Mouse (Mus musculus) neural tube, embryonic 13.5 days (tissue): ENCODE measurements around the gene Tpp2. TPM values are rescaled to one million over a fixed set of nuclear protein-coding genes. Genes with fewer than 3 reads are reported as not detected.
"Not testable (repeated sequence)": the region's sequence is repeated elsewhere in the genome, so short reads cannot be mapped to it uniquely, and the experiment has no call there.

Experiments used
- ATAC-seq: fragments of 200-750 bp; cut with Nextera tagmentation; 2 replicates; pipeline ENCODE4 v1.8.0; 2017; ENCODE audit warnings: low read depth, mild to moderate bottlenecking, moderate TSS enrichment, moderate library complexity
- H3K27ac ChIP-seq: fragments of 300-500 bp; sonication (generic); replicated peaks from 2 replicates; pipeline ENCODE4 v1.5.1; 2015; ENCODE audit warnings: moderate library complexity, mild to moderate bottlenecking, inconsistent platforms
- H3K27me3 ChIP-seq: fragments of 300-500 bp; sonication (generic); 2 replicates; pipeline ENCODE4 v1.6.1; 2015; ENCODE audit warnings: mild to moderate bottlenecking, inconsistent platforms
- H3K36me3 ChIP-seq: fragments of 300-500 bp; sonication (generic); 2 replicates; pipeline ENCODE4 v1.6.1; 2015; ENCODE audit warnings: mild to moderate bottlenecking, inconsistent platforms
- H3K4me1 ChIP-seq: fragments of 300-500 bp; sonication (generic); replicated peaks from 2 replicates; pipeline ENCODE4 v1.6.1; 2015; ENCODE audit warnings: inconsistent platforms
- H3K4me2 ChIP-seq: fragments of 300-500 bp; sonication (generic); 2 replicates; pipeline ENCODE4 v1.6.1; 2015; ENCODE audit warnings: inconsistent platforms, mild to moderate bottlenecking, moderate library complexity
- H3K4me3 ChIP-seq: fragments of 300-500 bp; sonication (generic); 2 replicates; pipeline ENCODE4 v1.5.1; 2015; ENCODE audit warnings: mild to moderate bottlenecking, inconsistent platforms
- H3K9ac ChIP-seq: fragments of 300-500 bp; sonication (generic); 2 replicates; pipeline ENCODE4 v1.6.1; 2015; ENCODE audit warnings: moderate library complexity, mild to moderate bottlenecking, inconsistent platforms
- H3K9me3 ChIP-seq: fragments of 300-500 bp; sonication (generic); 2 replicates; pipeline ENCODE4 v1.6.1; 2016; ENCODE audit warnings: inconsistent platforms
- WGBS: fragments of 180-500 bp; shearing (Covaris S2); methylation state at CpG from one replicate; pipeline ENCODE4 v1.1.7; 2015; 5-methylcytosine and 5-hydroxymethylcytosine counted together
- polyA plus RNA-seq: library from polyadenylated mRNA; unstranded; fragments of >200 nt; fragmentation: Nextera tagmentation; extraction: Ambion mirVana; gene quantifications from 2 replicates; pipeline ENCODE4 v1.2.1, GENCODE M21; 2015

Tpp2 gene
- polyA plus RNA-seq, result 69.2 and 70.2 TPM in 2 replicates

- H3K36me3 ChIP-seq, result no peaks in the 10 kb centered on the region
- ATAC-seq, result peak; percentile 100
- peak within 1 kb of the TSS; percentile 85 for H3K4me3 ChIP-seq
- H3K27ac ChIP-seq, result peak within 1 kb of the TSS; percentile 93
- no peaks in the 10 kb centered on the region for H3K9me3 ChIP-seq
- peaks cover 21% of the 10 kb centered on the region for H3K4me1 ChIP-seq
- peak within 1 kb of the TSS; percentile 98 for H3K9ac ChIP-seq
- no peaks in the 10 kb centered on the region for H3K27me3 ChIP-seq
- H3K4me2 ChIP-seq, result peak within 1 kb of the TSS; percentile 70
- WGBS, result under 1% methylated on average over 79 of the region's 81 CpGs
Measured at GRCm38 (mm10) chr1:43933488-43934415, at the start of gene Tpp2. TSS of gene Tpp2 (plus strand) at chr1:43933647.

GRCm38 (mm10) chr1:43888358-43888757 is 45.1 kb upstream of the Tpp2 start:
- 89% methylated on average over 11 of the region's 11 CpGs for WGBS

GRCm38 (mm10) chr1:43895742-43896141 is 37.7 kb upstream of the Tpp2 start:
- Histone ChIP-seq H3K4me2 (no peak overlapping the region), H3K4me1 (peaks cover 12% of the 10 kb centered on the region), H3K27ac (no peak overlapping the region), H3K4me3 (no peak overlapping the region), H3K36me3 (no peaks in the 10 kb centered on the region), H3K9me3 (no peaks in the 10 kb centered on the region), H3K27me3 (no peaks in the 10 kb centered on the region), H3K9ac (no peak overlapping the region)
- ATAC-seq, result no peak

More at GRCm38 (mm10) chr1:43888358-43888757, 45.1 kb upstream of the Tpp2 start:
- H3K4me2 ChIP-seq, H3K9me3 ChIP-seq, ATAC-seq, H3K4me1 ChIP-seq, H3K27me3 ChIP-seq, H3K4me3 ChIP-seq, H3K36me3 ChIP-seq, H3K9ac ChIP-seq, H3K27ac ChIP-seq: not testable (repeated sequence)

DNA sequence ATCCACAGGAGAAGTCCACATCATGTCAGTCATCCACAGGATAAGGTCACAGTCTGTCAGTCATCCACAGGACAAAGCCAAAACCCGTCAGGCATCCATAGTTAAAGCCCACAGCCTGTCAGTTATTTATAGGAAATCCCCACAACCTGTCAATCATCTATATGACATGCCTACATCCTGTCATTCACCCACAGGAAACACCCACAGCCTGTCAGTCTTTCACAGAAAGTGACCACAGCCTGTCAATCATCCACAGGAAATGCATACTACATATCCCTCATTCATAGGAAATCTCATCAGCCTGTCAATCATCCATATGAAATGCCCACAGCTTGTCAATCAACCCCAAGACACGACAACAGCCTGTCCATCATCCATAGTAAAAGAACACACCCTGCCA is 36.3 kb upstream of the Tpp2 start:
- no peaks in the 10 kb centered on the region for H3K36me3 ChIP-seq
- no peaks in the 10 kb centered on the region for H3K27me3 ChIP-seq
- no peak overlapping the region for H3K27ac ChIP-seq
- 78% methylated on average over 2 of the region's 2 CpGs for WGBS
- H3K9ac ChIP-seq, result no peak overlapping the region
- no peaks in the 10 kb centered on the region for H3K9me3 ChIP-seq
- no peak overlapping the region for H3K4me3 ChIP-seq
- H3K4me1 ChIP-seq, result peaks cover 12% of the 10 kb centered on the region
- ATAC-seq, result no peak
- H3K4me2 ChIP-seq, result no peak overlapping the region

DNA sequence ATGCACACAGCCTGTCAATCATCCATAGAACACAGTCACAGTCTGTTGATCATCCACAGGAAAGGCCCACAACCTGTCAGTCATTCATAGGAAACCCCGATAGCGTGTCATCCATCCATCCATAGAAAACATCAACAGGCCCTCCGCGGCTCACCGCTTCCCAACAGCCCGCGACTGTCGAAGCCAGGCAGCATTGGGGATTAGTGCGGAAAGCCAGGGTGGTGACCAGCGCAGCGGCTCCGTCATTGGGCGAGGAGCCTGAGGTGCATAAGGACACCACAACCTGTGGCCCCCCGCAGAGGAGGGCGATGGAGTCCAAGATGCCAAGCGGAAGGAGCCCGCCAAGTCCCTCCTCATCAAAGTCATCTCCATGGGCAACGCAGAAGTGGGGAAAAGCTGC is 35.5 kb upstream of the Tpp2 start:
- H3K9me3 ChIP-seq, result no peaks in the 10 kb centered on the region
- no peak overlapping the region for H3K27ac ChIP-seq
- no peaks in the 10 kb centered on the region for H3K27me3 ChIP-seq
- H3K4me2 ChIP-seq, result no peak overlapping the region
- H3K4me1 ChIP-seq, result peaks cover 12% of the 10 kb centered on the region
- H3K4me3 ChIP-seq, result no peak overlapping the region
- H3K9ac ChIP-seq, result no peak overlapping the region
- 88% methylated on average over 18 of the region's 18 CpGs for WGBS
- no peaks in the 10 kb centered on the region for H3K36me3 ChIP-seq
- ATAC-seq, result no peak

- H3K9me3 ChIP-seq, result no peaks in the 10 kb centered on the region
- peak overlapping the region; percentile 31 for H3K4me3 ChIP-seq
- peak overlapping the region; percentile 63 for H3K4me2 ChIP-seq
- peaks cover 12% of the 10 kb centered on the region for H3K4me1 ChIP-seq
- H3K27ac ChIP-seq, result no peak overlapping the region
- no peaks in the 10 kb centered on the region for H3K27me3 ChIP-seq
- no peaks in the 10 kb centered on the region for H3K36me3 ChIP-seq
- ATAC-seq, result peak; percentile 89
- H3K9ac ChIP-seq, result peak overlapping the region; percentile 64
- 14% methylated on average over 18 of the region's 18 CpGs for WGBS
Measured at GRCm38 (mm10) chr1:43898991-43899714, 34.3 kb upstream of the Tpp2 start.

DNA sequence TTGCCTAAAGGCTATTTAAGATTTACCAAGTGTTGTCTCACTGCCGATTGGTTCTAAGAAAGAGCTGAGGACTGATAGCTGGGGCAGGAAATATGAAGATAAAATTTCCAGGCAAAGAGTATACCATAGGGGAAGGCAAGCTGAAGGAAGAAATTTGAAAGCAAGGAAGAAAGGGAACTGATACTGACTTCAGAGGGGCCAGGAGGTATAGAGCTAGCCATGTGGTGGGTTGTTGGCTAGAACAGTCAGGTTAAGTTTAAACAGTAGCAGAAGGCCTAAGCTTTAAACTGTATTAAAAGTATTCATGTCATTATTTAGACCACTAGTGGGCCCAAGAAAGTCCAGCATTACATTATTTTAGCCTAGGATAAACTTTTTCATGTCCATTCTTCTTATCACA is 31.0 kb upstream of the Tpp2 start:
- no peak for ATAC-seq
- H3K4me3 ChIP-seq, result no peak overlapping the region
- H3K27me3 ChIP-seq, result no peaks in the 10 kb centered on the region
- no peaks in the 10 kb centered on the region for H3K9me3 ChIP-seq
- no peak overlapping the region for H3K4me2 ChIP-seq
- no peak overlapping the region for H3K27ac ChIP-seq
- H3K4me1 ChIP-seq, result peaks cover 12% of the 10 kb centered on the region
- WGBS, result 86% methylated on average over 1 of the region's 1 CpGs
- H3K36me3 ChIP-seq, result no peaks in the 10 kb centered on the region
- no peak overlapping the region for H3K9ac ChIP-seq

- WGBS, result 74% methylated on average over 4 of the region's 4 CpGs
- H3K4me1 ChIP-seq, result peaks cover 12% of the 10 kb centered on the region
- no peaks in the 10 kb centered on the region for H3K27me3 ChIP-seq
- no peaks in the 10 kb centered on the region for H3K9me3 ChIP-seq
- H3K36me3 ChIP-seq, result no peaks in the 10 kb centered on the region
- H3K4me3 ChIP-seq, result no peak overlapping the region
- H3K9ac ChIP-seq, result no peak overlapping the region
- H3K4me2 ChIP-seq, result no peak overlapping the region
- H3K27ac ChIP-seq, result no peak overlapping the region
- no peak for ATAC-seq
Measured at GRCm38 (mm10) chr1:43902855-43903254, 30.6 kb upstream of the Tpp2 start.

DNA sequence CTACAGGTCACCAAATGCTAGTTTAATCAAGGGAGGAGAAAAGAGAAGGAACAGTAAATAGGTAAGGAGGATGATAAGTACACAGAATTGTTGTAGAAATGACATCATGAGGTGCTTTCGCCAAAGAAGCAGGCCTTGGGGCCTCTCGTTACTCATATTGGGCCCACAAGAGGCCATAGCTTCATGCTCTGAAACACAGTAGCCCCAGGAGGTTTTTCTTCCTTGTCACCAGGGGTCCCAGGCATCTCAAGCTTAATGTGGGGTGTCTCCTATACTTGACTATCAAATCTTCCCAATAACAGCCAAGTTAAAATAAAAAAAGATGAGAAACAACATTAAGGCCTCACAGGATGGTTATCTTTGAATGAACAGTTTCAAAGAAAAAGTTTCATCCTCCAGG is 18.0 kb upstream of the Tpp2 start:
- H3K9ac ChIP-seq, result no peak overlapping the region
- 52% methylated on average over 2 of the region's 2 CpGs for WGBS
- H3K9me3 ChIP-seq, result no peaks in the 10 kb centered on the region
- no peak overlapping the region for H3K27ac ChIP-seq
- no peaks in the 10 kb centered on the region for H3K27me3 ChIP-seq
- H3K4me2 ChIP-seq, result no peak overlapping the region
- no peaks in the 10 kb centered on the region for H3K4me1 ChIP-seq
- no peak for ATAC-seq
- H3K36me3 ChIP-seq, result no peaks in the 10 kb centered on the region
- H3K4me3 ChIP-seq, result no peak overlapping the region

GRCm38 (mm10) chr1:43916854-43917253 is 16.6 kb upstream of the Tpp2 start:
- Histone ChIP-seq H3K27ac (no peak overlapping the region), H3K4me3 (no peak overlapping the region), H3K4me1 (no peaks in the 10 kb centered on the region), H3K36me3 (no peaks in the 10 kb centered on the region), H3K9me3 (no peaks in the 10 kb centered on the region), H3K4me2 (no peak overlapping the region), H3K27me3 (no peaks in the 10 kb centered on the region), H3K9ac (no peak overlapping the region)
- WGBS, result 49% methylated on average over 2 of the region's 2 CpGs
- ATAC-seq, result no peak

GRCm38 (mm10) chr1:43934416-43934810 is 966 bp downstream of the Tpp2 start:
- Histone ChIP-seq H3K27ac (peak overlapping the region; percentile 93), H3K4me1 (peaks cover 21% of the 10 kb centered on the region), H3K4me3 (peak overlapping the region; percentile 85), H3K9me3 (no peaks in the 10 kb centered on the region), H3K36me3 (no peaks in the 10 kb centered on the region), H3K4me2 (peak overlapping the region; percentile 70), H3K9ac (peak overlapping the region; percentile 98), H3K27me3 (no peaks in the 10 kb centered on the region)
- 3% methylated on average over 17 of the region's 17 CpGs for WGBS
- no peak for ATAC-seq

DNA sequence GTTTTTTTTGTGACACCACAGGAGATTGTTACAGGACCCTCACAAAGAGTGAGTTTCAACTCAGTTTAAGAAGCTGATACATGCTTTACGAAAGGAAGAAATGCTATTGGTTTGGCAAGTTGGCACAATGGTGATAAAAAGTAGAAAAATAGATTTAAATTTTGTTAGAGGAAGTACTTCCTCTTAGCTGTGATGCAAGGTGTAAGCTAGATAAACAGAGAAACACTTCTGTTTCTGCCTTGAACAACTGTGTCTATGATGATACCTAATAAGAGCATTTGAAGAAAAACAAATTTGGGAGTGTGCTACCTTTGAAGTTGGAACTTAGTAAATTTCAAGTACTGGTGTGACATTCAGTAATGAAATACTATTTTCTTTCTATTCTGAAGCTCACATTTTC is 5.9 kb downstream of the Tpp2 start:
- H3K4me3 ChIP-seq, result no peak overlapping the region
- ATAC-seq, result no peak
- H3K27me3 ChIP-seq, result no peaks in the 10 kb centered on the region
- H3K36me3 ChIP-seq, result peaks cover 22% of the 10 kb centered on the region
- no peak overlapping the region for H3K9ac ChIP-seq
- H3K4me2 ChIP-seq, result no peak overlapping the region
- no peak overlapping the region for H3K27ac ChIP-seq
- peaks cover 17% of the 10 kb centered on the region for H3K4me1 ChIP-seq
- 96% methylated on average over 1 of the region's 1 CpGs for WGBS
- H3K9me3 ChIP-seq, result no peaks in the 10 kb centered on the region
